Mouse (Mus musculus) bone marrow, adult 2 months (tissue): Measurements from ENCODE around the gene Atp6v1c2. TPM values are rescaled to one million over a fixed set of nuclear protein-coding genes. Genes with fewer than 3 reads are reported as not detected.
A peak's percentile ranks its signal among the peaks of the same experiment; 100 is the strongest.

Experiments
- H3K27ac ChIP-seq: fragments of 200-500 bp; 2 replicates; pipeline ENCODE4 v1.5.1; 2012; ENCODE audit warnings: low read depth, mild to moderate bottlenecking, control low read depth, inconsistent platforms, low read length; ENCODE audit not compliant: control insufficient read depth, poor library complexity, insufficient read depth
- H3K4me1 ChIP-seq: fragments of 200-500 bp; 2 replicates; pipeline ENCODE4 v1.6.1; 2011; ENCODE audit warnings: low read length; ENCODE audit not compliant: control insufficient read depth, insufficient read depth
- H3K4me3 ChIP-seq: fragments of 200-500 bp; replicated peaks from 2 replicates; pipeline ENCODE3; 2011; ENCODE audit warnings: mild to moderate bottlenecking, low read depth, low read length, control low read depth; ENCODE audit not compliant: control insufficient read depth
- CTCF ChIP-seq: fragments of 200-500 bp; IDR thresholded peaks from 2 replicates; pipeline ENCODE4 v1.5.1; 2011; ENCODE audit warnings: low read length, control low read depth; ENCODE audit not compliant: control insufficient read depth, insufficient read depth
- POLR2A ChIP-seq: fragments of 200-500 bp; IDR thresholded peaks from 2 replicates; pipeline ENCODE4 v1.6.1; 2011; ENCODE audit warnings: low read depth, mild to moderate bottlenecking, control low read depth, low read length, borderline replicate concordance; ENCODE audit not compliant: control insufficient read depth
- WGBS: fragments of 180-500 bp; shearing (Covaris S2); methylation state at CpG from one replicate; pipeline ENCODE4 v1.1.7; 2018; 5-methylcytosine and 5-hydroxymethylcytosine counted together
- polyA plus RNA-seq: library from polyadenylated mRNA; stranded (reverse); fragments of >200 nt; gene quantifications from 2 replicates; pipeline ENCODE4 v1.2.4, GENCODE M21; 2011; ENCODE audit warnings: low replicate concordance; ENCODE audit not compliant: missing spikeins, insufficient read depth, insufficient read length

The Atp6v1c2 gene
- polyA plus RNA-seq, 1 experiment = 2.6 TPM

DNA sequence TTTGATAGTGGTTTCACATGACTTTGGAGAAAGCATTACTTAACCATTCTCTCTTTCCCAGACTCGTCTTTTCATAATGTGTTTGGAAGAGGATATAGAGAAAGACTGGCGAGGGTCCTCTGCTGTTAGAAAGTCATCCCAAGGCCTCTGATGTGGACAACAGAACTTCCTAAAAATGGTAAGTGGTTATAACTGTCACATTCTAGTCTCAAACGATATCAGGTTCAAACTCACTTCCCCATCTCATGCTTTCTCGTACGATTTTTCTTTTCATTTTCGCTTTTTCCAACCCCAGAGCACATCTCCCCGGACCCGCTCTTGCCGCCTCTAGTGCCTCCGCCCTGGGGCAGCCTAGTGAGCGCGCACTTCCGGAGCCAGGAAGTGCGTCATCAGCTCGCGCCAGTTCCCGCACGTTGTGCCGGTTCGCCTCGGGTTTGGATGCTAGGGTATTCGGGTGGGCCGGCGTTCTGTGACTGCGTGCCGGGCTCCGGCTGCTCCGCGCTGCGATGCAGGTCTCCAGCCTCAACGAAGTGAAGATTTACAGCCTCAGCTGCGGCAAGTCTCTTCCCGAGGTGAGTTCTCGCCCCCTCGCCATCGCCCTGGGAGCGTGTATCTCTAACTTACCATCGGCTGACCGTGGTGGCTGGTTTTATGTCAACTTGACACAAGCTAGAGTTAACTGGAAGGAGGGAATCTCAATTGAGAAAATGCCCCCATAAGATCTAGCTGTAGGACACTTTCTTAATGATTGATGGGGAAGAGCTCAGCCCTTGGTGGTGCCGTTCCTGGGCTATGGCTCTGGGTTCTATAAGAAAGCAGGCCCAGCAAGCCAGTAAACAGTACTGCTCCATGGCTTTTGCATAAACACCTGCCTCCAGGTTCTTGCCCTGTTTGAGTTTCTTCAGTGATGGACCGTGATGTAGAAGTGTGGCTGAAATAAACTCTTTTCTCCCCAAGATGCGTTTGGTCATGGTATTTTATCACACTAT lies 19.2 kb upstream of the Atp6v1c2 start, which contains the start of gene Nol10:
TSS of gene Nol10 (plus strand) at position 411 of the 989 bp plus-strand sequence.
- H3K27ac ChIP-seq = peak within 1 kb of the TSS; percentile 21; the same call in 1 of the 2 replicates
- no peaks in the 10 kb centered on the region; the same call in 1 of the 2 replicates for H3K4me1 ChIP-seq
- H3K4me3 ChIP-seq = peak within 1 kb of the TSS; percentile 84
- WGBS = under 1% methylated on average over 42 of the region's 42 CpGs
- TF ChIP-seq POLR2A = peak; percentile 85; the same call in 1 of the 2 replicates
- TF ChIP-seq CTCF = no peak

- Histone ChIP-seq H3K27ac (peak overlapping the region; percentile 21; the same call in 1 of the 2 replicates), H3K4me1 (no peaks in the 10 kb centered on the region; the same call in 1 of the 2 replicates), H3K4me3 (peak overlapping the region; percentile 84)
- 35% methylated on average over 11 of the region's 11 CpGs for WGBS
- TF ChIP-seq CTCF (no peak), POLR2A (no peak)
Measured at GRCm38 (mm10) chr12:17347327-17348047, 18.3 kb upstream of the Atp6v1c2 start.

DNA sequence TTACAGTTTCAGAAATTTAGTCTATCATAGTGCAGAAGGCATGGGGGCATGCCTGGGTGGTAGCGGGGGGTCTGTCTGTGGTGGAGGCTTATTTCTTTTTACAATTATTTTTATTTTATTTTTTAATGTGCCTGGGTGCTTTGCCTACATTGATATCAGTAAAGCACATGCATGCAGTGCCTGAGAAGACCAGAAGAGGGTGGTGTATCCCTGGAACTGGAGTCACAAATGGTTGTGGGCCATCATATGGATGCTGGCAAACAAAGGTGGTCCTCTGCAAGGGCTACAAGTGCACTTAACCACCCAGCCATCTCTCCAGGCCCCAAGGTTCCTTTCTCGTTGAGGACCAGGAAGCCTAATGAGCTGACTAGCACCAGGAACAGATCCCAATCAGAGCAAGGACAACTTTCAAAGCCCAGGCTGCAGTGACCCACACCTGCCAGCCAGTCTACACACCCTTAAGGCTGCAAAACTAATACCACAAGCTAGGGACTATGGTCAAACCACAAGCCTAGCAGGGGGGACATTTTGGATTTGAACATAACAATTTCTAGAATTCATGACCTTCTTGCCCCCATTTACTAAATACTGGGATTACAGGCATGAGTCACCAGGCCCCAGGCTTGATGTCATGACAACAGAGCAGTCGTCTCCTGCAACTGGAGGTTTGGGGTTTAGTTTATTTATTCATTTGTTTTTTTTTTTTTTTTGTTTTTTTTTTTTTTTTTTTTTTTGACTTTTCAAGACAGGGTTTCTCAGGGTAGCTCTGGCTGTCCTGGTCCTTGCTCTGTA lies 10.2 kb upstream of the Atp6v1c2 start:
- H3K27ac ChIP-seq = no peak overlapping the region
- 56% methylated on average over 3 of the region's 3 CpGs for WGBS
- TF ChIP-seq CTCF = no peak
- TF ChIP-seq POLR2A = no peak
- no peak overlapping the region for H3K4me3 ChIP-seq
- no peaks in the 10 kb centered on the region for H3K4me1 ChIP-seq

DNA sequence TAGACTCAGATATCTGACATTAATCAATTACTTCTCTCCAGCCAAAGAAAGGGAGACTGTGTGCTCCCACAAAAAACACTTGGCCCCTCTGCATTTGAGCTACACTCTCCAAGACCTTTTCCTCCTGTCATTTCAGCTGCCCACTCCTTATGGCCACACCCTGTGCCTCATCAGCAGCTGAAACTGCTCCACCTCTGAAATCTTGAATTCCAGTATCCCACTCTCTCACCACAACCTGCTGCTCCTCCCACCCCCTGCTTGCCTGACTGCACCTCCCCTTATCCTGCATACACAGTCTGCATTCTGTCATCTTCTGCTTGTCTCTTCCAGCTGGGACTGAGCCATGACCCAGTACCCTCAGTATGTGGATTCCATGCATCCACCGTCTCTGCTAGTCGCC lies 9.2 kb upstream of the Atp6v1c2 start:
- TF ChIP-seq POLR2A (no peak), CTCF (no peak)
- Histone ChIP-seq H3K4me3 (no peak overlapping the region), H3K27ac (no peak overlapping the region), H3K4me1 (no peaks in the 10 kb centered on the region)
- WGBS = 65% methylated on average over 2 of the region's 2 CpGs

- Histone ChIP-seq H3K4me3 (no peak overlapping the region), H3K27ac (no peak overlapping the region), H3K4me1 (no peaks in the 10 kb centered on the region)
- TF ChIP-seq CTCF = no peak
- TF ChIP-seq POLR2A = no peak
- 10% methylated on average over 1 of the region's 1 CpGs for WGBS
Measured at GRCm38 (mm10) chr12:17333459-17333858, 4.3 kb upstream of the Atp6v1c2 start.

DNA sequence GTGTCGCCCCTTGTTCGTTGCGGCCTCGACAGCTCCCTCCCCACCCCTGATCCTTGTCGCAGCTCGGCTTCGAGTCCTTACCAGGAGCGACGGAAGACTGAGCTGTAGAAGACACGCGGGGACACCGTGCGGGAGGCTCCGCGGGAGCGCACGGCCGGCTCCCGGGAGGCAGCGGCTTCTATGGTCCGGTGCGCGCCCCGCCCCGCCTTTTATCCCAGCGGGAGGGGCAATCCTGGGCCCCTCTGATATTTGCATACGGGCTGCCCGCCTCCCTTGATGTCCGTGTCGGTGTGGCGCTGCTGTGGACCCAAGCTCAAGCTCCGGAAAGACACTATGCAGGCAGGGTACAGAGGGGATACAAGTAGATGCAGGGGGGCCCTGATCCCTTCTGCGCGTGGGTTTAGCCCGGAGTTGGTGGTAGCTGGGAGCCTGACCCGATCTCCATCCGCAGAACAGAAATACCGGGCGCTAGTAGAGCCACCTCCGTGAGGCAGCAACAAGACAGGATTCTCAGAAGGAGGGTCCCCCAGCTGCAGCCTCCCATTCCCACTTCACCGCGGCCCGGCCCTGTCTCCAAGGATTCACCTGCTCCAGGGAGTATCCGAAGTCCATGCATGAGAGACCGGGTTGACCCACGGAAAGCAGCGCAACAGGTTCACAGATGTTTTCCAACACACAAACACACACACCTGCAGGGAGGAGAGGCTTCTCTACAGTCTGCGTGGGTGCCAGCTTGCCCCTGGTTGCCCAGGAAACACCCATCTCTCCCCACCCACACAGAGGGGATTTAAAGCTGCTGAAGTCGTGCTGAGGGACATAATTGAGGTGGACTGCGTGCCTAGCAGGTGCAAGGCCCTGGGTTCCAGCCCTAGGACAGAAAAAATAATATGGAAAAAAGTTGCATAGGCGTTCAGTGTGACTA lies 4.3 kb downstream of the Atp6v1c2 start:
- 5% methylated on average over 51 of the region's 51 CpGs for WGBS

DNA sequence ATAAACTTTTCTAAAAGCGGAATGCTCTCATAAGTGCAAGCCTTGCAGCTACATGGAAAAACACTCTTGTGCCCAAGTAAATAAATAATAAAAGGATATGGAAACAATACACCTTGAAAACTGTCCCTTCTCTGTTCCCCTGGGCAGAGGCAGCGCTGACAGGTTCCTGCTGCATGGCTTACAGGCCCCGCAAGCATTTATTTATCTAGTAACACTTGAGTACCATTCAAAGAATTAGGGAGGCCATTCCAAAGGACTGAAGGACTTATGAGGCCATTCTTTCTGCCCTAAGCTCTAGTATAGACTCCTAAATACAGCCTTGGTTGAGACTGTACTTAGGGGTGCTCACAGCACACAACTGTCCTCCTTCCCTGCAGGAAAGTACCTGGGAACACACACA lies 10.7 kb downstream of the Atp6v1c2 start:
- WGBS = 81% methylated on average over 3 of the region's 3 CpGs
- TF ChIP-seq CTCF = no peak
- TF ChIP-seq POLR2A = no peak
- H3K27ac ChIP-seq = no peak overlapping the region
- no peaks in the 10 kb centered on the region for H3K4me1 ChIP-seq
- no peak overlapping the region for H3K4me3 ChIP-seq

More for the DNA sequence above, 4.3 kb downstream of the Atp6v1c2 start:
- TF ChIP-seq POLR2A (no peak), CTCF (no peak)
- no peaks in the 10 kb centered on the region for H3K4me1 ChIP-seq
- no peak overlapping the region for H3K27ac ChIP-seq
- no peak overlapping the region for H3K4me3 ChIP-seq
